Mouse (Mus musculus): ENCODE results near the gene Tceanc2. TPM values are rescaled to one million over a fixed set of nuclear protein-coding genes. Genes with fewer than 3 reads are reported as not detected.

Tceanc2 gene
- polyA plus RNA-seq, 1 experiment from 2014 or later, result 16.8 TPM

DNA sequence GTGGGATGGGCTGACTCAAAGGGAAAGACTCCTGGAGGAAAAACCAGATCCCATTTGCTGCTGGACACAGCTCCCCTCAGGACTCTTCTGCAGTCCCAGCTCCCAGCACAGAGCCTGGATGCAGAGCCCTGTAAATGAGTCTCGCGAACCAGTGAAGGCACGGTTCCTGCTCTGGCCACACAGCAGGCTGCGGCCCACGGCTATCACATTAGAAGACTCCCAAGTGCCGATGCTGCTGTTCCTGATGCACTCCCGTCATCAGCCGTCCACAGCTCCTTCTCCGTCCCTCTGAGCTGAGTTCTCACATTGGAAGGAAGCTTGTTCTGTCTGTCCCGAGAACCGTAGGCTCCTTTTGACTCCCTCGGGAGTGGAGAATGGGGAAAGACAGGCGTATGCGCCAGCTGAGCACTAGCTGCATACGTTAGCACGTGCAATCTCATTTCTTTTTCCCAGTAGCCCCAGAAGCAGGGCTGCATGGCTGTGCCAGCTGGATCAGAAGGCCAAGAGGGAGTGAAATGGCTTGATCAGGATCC, 82.0 kb downstream of the Tceanc2 start, which contains the start of gene Cdcp2:
Gene Cdcp2, plus strand, starts transcription at position 51 of the 533 bp plus-strand sequence.
- Histone ChIP-seq H3K36me3 (ENCODE audit: control insufficient read depth, insufficient read depth, low read length) (no peaks in the 10 kb centered on the region), H3K27me3 (ENCODE audit: control insufficient read depth, insufficient read depth, low read length) (no peaks in the 10 kb centered on the region), H3K9ac (ENCODE audit: low read length) (no peak within 1 kb of the TSS), H3K4me1 (ENCODE audit: control insufficient read depth in 2 of 2, insufficient read depth in 2 of 2, low read length in 2 of 2) (peaks cover 2 to 5% of the 10 kb centered on the region in 2 experiments; a peak in 3 of 4 replicates), H3K27ac (replicated peaks in 1 of 2; ENCODE audit: control insufficient read depth in 1 of 2, insufficient read depth in 1 of 2, low read depth in 2 of 2, low read length in 2 of 2) (no peak within 1 kb of the TSS), H3K9me3 (ENCODE audit: control insufficient read depth, low read length) (no peaks in the 10 kb centered on the region), H3K4me3 (ENCODE audit: control insufficient read depth in 1 of 2, insufficient read depth in 1 of 2, low read depth in 1 of 2, low read length in 2 of 2) (no peak within 1 kb of the TSS), H3K4me2 (ENCODE audit: low read length) (no peak within 1 kb of the TSS)
- WGBS, result 58% methylated on average over 16 of the region's 16 CpGs
- ATAC-seq (ENCODE audit: insufficient number of reproducible peaks, insufficient read depth, low FRiP score, low read depth), result no peak

DNA sequence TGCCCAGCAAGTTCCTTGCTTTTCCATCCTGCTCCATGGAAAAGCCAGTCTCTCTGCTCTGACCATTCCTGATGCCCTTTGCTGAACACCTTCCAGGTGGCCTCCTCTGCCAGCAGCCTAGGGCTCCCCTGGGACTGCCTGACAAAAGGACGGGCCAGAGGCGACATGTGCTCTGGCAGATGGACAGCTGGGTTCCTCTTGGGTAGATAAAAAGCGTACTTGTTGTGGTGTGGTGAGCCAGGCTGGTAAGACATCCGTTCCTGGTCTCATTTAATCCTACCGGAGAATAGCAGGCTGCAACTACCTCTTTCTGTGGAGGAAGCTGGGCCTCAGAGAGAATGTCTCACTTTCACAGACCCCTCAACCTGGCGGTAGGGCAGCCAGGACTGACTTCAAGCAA, 82.9 kb downstream of the Tceanc2 start:
- WGBS, result 41% methylated on average over 6 of the region's 6 CpGs

GRCm38 (mm10) chr4:107094484-107095187, 84.3 kb downstream of the Tceanc2 start:
- Histone ChIP-seq H3K4me1 (ENCODE audit: control insufficient read depth in 2 of 2, insufficient read depth in 2 of 2, low read length in 2 of 2) (peaks cover 2 to 5% of the 10 kb centered on the region in 2 experiments; a peak in 3 of 4 replicates), H3K27ac (replicated peaks in 1 of 2; ENCODE audit: control insufficient read depth in 1 of 2, insufficient read depth in 1 of 2, low read depth in 2 of 2, low read length in 2 of 2) (no peak overlapping the region), H3K27me3 (ENCODE audit: control insufficient read depth, insufficient read depth, low read length) (no peaks in the 10 kb centered on the region), H3K36me3 (ENCODE audit: control insufficient read depth, insufficient read depth, low read length) (no peaks in the 10 kb centered on the region), H3K9ac (ENCODE audit: low read length) (no peak overlapping the region), H3K4me2 (ENCODE audit: low read length) (no peak overlapping the region), H3K9me3 (ENCODE audit: control insufficient read depth, low read length) (no peaks in the 10 kb centered on the region), H3K4me3 (ENCODE audit: control insufficient read depth in 1 of 2, insufficient read depth in 1 of 2, low read depth in 1 of 2, low read length in 2 of 2) (no peak overlapping the region)
- WGBS, result 81% methylated on average over 16 of the region's 16 CpGs
- ATAC-seq (ENCODE audit: insufficient number of reproducible peaks, insufficient read depth, low FRiP score, low read depth), result no peak

More for the DNA sequence above, 82.9 kb downstream of the Tceanc2 start:
- no peak for ATAC-seq (ENCODE audit: insufficient number of reproducible peaks, insufficient read depth, low FRiP score, low read depth)
- Histone ChIP-seq H3K9ac (ENCODE audit: low read length) (no peak overlapping the region), H3K36me3 (ENCODE audit: control insufficient read depth, insufficient read depth, low read length) (no peaks in the 10 kb centered on the region), H3K27me3 (ENCODE audit: control insufficient read depth, insufficient read depth, low read length) (no peaks in the 10 kb centered on the region), H3K27ac (replicated peaks in 1 of 2; ENCODE audit: control insufficient read depth in 1 of 2, insufficient read depth in 1 of 2, low read depth in 2 of 2, low read length in 2 of 2) (no peak overlapping the region), H3K4me3 (ENCODE audit: control insufficient read depth in 1 of 2, insufficient read depth in 1 of 2, low read depth in 1 of 2, low read length in 2 of 2) (no peak overlapping the region), H3K4me1 (ENCODE audit: control insufficient read depth in 2 of 2, insufficient read depth in 2 of 2, low read length in 2 of 2) (peaks cover 2 to 5% of the 10 kb centered on the region in 2 experiments; a peak in 3 of 4 replicates), H3K9me3 (ENCODE audit: control insufficient read depth, low read length) (no peaks in the 10 kb centered on the region), H3K4me2 (ENCODE audit: low read length) (no peak overlapping the region)

- ATAC-seq (ENCODE audit: insufficient number of reproducible peaks, insufficient read depth, low FRiP score, low read depth), result no peak
- Histone ChIP-seq H3K9me3 (ENCODE audit: control insufficient read depth, low read length) (no peaks in the 10 kb centered on the region), H3K4me3 (ENCODE audit: control insufficient read depth in 1 of 2, insufficient read depth in 1 of 2, low read depth in 1 of 2, low read length in 2 of 2) (no peak overlapping the region), H3K9ac (ENCODE audit: low read length) (no peak overlapping the region), H3K4me2 (ENCODE audit: low read length) (no peak overlapping the region), H3K4me1 (ENCODE audit: control insufficient read depth in 2 of 2, insufficient read depth in 2 of 2, low read length in 2 of 2) (peaks cover 2 to 5% of the 10 kb centered on the region in 2 experiments; a peak in 3 of 4 replicates), H3K27ac (replicated peaks in 1 of 2; ENCODE audit: control insufficient read depth in 1 of 2, insufficient read depth in 1 of 2, low read depth in 2 of 2, low read length in 2 of 2) (no peak overlapping the region), H3K27me3 (ENCODE audit: control insufficient read depth, insufficient read depth, low read length) (no peaks in the 10 kb centered on the region), H3K36me3 (ENCODE audit: control insufficient read depth, insufficient read depth, low read length) (no peaks in the 10 kb centered on the region)
- WGBS, result 84% methylated on average over 14 of the region's 14 CpGs
Observed at GRCm38 (mm10) chr4:107091696-107092095, 87.2 kb downstream of the Tceanc2 start.

GRCm38 (mm10) chr4:107084858-107085257, 94.1 kb downstream of the Tceanc2 start:
- ATAC-seq (ENCODE audit: insufficient number of reproducible peaks, insufficient read depth, low FRiP score, low read depth), result peak; percentile 67
- Histone ChIP-seq H3K4me1 (ENCODE audit: control insufficient read depth in 2 of 2, insufficient read depth in 2 of 2, low read length in 2 of 2) (peaks cover 17 to 22% of the 10 kb centered on the region in 2 experiments), H3K4me2 (ENCODE audit: low read length) (no peak overlapping the region), H3K27ac (replicated peaks in 1 of 2; ENCODE audit: control insufficient read depth in 1 of 2, insufficient read depth in 1 of 2, low read depth in 2 of 2, low read length in 2 of 2) (0 out of 4 replicates have a peak overlapping the region, but pooled peaks of 1 of the 2 experiments have one; percentile 23), H3K27me3 (ENCODE audit: control insufficient read depth, insufficient read depth, low read length) (no peaks in the 10 kb centered on the region), H3K9me3 (ENCODE audit: control insufficient read depth, low read length) (no peaks in the 10 kb centered on the region), H3K9ac (ENCODE audit: low read length) (no peak overlapping the region), H3K4me3 (ENCODE audit: control insufficient read depth in 1 of 2, insufficient read depth in 1 of 2, low read depth in 1 of 2, low read length in 2 of 2) (no peak overlapping the region), H3K36me3 (ENCODE audit: control insufficient read depth, insufficient read depth, low read length) (no peaks in the 10 kb centered on the region)
- WGBS, result 14% methylated on average over 6 of the region's 6 CpGs

DNA sequence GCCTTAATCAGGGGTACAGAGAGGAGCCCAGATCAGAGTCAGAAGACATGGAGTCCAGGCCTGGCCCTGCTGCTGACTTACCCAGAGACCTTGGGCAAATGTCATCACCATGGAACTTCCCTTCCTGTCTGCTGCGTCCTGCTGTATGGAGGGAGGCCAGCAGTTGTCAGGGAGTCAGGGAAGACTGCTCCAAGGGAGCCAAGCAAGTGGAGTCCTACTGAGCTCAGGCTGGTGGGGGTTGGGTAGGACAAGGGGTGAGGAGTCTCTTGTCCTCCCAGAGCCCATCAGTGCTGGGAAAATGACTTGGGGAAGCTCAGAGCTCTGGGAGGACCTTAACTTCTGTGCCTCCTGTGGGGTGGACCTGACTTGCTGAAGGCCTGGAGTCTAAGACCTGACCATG, 94.6 kb downstream of the Tceanc2 start:
- Histone ChIP-seq H3K36me3 (ENCODE audit: control insufficient read depth, insufficient read depth, low read length) (no peaks in the 10 kb centered on the region), H3K4me3 (ENCODE audit: control insufficient read depth in 1 of 2, insufficient read depth in 1 of 2, low read depth in 1 of 2, low read length in 2 of 2) (no peak overlapping the region), H3K27me3 (ENCODE audit: control insufficient read depth, insufficient read depth, low read length) (no peaks in the 10 kb centered on the region), H3K9me3 (ENCODE audit: control insufficient read depth, low read length) (no peaks in the 10 kb centered on the region), H3K4me2 (ENCODE audit: low read length) (no peak overlapping the region), H3K27ac (replicated peaks in 1 of 2; ENCODE audit: control insufficient read depth in 1 of 2, insufficient read depth in 1 of 2, low read depth in 2 of 2, low read length in 2 of 2) (peak overlapping the region in 1 of 2 experiments; percentile 23; a peak in 1 of 4 replicates), H3K9ac (ENCODE audit: low read length) (no peak overlapping the region), H3K4me1 (ENCODE audit: control insufficient read depth in 2 of 2, insufficient read depth in 2 of 2, low read length in 2 of 2) (peaks cover 22 to 25% of the 10 kb centered on the region in 2 experiments)
- ATAC-seq (ENCODE audit: insufficient number of reproducible peaks, insufficient read depth, low FRiP score, low read depth), result no peak; the same call in 1 of the 2 replicates
- 16% methylated on average over 1 of the region's 1 CpGs for WGBS
